Mouse (Mus musculus): ENCODE results near the gene Msmp. TPM values are rescaled to one million over a fixed set of nuclear protein-coding genes. Genes with fewer than 3 reads are reported as not detected.

Gene Msmp
- polyA plus RNA-seq, 1 experiment from 2014 or later = 0.97 TPM

DNA sequence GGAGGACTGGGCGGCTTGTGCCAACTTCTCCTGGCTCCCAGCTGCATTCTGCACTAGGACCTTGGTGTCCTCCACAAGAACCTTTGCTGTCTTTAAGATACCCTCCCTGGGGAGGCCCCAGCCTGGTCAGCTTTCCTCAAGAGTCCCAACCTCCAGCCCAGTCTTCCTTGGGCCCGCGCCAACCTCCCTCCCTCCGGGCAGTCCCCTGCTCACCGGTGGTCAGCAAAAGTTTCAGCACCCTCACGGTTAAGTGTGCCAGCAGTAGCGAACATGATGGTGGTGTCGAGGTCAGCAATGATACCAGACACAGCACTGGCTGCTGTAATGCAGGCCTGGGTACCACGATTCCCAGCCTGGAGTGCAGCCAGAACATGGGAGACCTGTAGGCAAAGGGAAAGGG, 48.3 kb downstream of the Msmp start:
- Histone ChIP-seq H3K9ac (no peak overlapping the region), H3K4me1 (no peaks in the 10 kb centered on the region), H3K27ac (no peak overlapping the region), H3K27me3 (no peaks in the 10 kb centered on the region), H3K4me2 (no peak overlapping the region), H3K4me3 (no peak overlapping the region), H3K9me3 (no peaks in the 10 kb centered on the region), H3K36me3 (peaks cover 98% of the 10 kb centered on the region)
- ATAC-seq (ENCODE audit: insufficient number of reproducible peaks, insufficient read depth, low FRiP score, low TSS enrichment, low read depth) = no peak
- WGBS = 92% methylated on average over 9 of the region's 9 CpGs

DNA sequence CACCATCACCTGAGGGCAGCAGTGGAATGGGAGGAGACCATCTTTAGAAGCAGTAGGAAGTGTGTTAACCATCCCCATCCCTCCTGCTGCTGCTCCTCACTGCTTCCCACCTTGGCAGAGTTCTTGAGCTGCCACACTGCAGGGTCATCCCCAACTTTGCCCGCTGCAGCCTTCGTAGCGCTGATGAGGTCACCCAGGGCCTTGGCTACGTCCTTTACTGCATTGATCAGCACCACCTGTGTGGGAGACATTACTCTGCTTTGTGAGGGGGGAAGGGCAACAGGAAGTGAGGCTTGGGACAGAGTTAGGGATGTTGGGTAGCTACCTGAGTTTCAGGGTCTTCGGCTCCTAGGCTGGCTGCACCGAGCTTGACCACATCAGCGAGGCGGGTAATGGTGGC, 48.7 kb downstream of the Msmp start:
- no peaks in the 10 kb centered on the region for H3K9me3 ChIP-seq
- ATAC-seq (ENCODE audit: insufficient number of reproducible peaks, insufficient read depth, low FRiP score, low TSS enrichment, low read depth) = no peak
- H3K27ac ChIP-seq = no peak overlapping the region
- no peak overlapping the region for H3K9ac ChIP-seq
- 96% methylated on average over 8 of the region's 8 CpGs for WGBS
- H3K36me3 ChIP-seq = peaks cover 97% of the 10 kb centered on the region
- H3K4me2 ChIP-seq = no peak overlapping the region
- no peaks in the 10 kb centered on the region for H3K27me3 ChIP-seq
- no peak overlapping the region for H3K4me3 ChIP-seq
- no peaks in the 10 kb centered on the region for H3K4me1 ChIP-seq

DNA sequence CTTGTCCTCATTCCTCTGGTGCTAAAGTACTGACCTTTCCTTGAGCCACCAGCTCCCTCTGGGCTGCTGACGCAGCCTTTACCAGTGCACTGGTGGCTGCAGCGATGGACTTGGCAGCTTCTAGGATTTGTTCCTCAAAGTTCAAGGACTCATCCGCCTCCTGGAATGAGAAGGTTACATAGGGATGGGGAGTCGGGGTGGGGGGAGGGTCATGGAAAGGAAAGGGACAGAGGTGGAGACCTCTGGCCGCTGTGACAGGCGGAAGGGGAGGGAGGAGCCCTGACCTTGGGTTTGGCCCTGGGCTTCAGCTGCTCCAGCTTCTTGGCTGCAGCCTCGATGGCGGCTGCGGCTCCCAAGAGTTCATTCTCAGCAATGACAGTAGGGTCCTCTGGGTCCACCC, 51.0 kb downstream of the Msmp start:
- Histone ChIP-seq H3K4me1 (no peaks in the 10 kb centered on the region), H3K4me2 (no peak overlapping the region), H3K27me3 (no peaks in the 10 kb centered on the region), H3K27ac (no peak overlapping the region), H3K9ac (no peak overlapping the region), H3K36me3 (peaks cover 73% of the 10 kb centered on the region), H3K9me3 (no peaks in the 10 kb centered on the region), H3K4me3 (no peak overlapping the region)
- WGBS = 91% methylated on average over 9 of the region's 9 CpGs
- ATAC-seq (ENCODE audit: insufficient number of reproducible peaks, insufficient read depth, low FRiP score, low TSS enrichment, low read depth) = no peak

Small RNA genes lying within 50 kb of the gene (microRNA-seq; reads per million reads assigned to microRNA genes)
- not detected for gene Gm25262

Other genes starting within 250 kb of the Msmp start
- gene Rusc2, start 202.5 kb downstream of the Msmp start, polyA plus RNA-seq (2015; fragmentation: Nextera tagmentation; extraction: Ambion mirVana) = 13.1 and 17.2 TPM in 2 replicates
- gene Fam166b, start 155.4 kb downstream of the Msmp start, polyA plus RNA-seq (2015; fragmentation: Nextera tagmentation; extraction: Ambion mirVana) = 0.20 TPM in 1 of 2 replicates, not detected in the other
- gene Tesk1, start 142.6 kb downstream of the Msmp start, polyA plus RNA-seq (2015; fragmentation: Nextera tagmentation; extraction: Ambion mirVana) = 7.0 and 8.8 TPM in 2 replicates
- 3.2 and 3.8 TPM in 2 replicates for gene Cd72, start 129.9 kb downstream of the Msmp start, polyA plus RNA-seq (2015; fragmentation: Nextera tagmentation; extraction: Ambion mirVana)
- gene Sit1, start 100.8 kb downstream of the Msmp start, polyA plus RNA-seq (2015; fragmentation: Nextera tagmentation; extraction: Ambion mirVana) = not detected in 2 replicates
- 66.2 and 73.4 TPM in 2 replicates for gene Ccdc107, start 91.6 kb downstream of the Msmp start, polyA plus RNA-seq (2015; fragmentation: Nextera tagmentation; extraction: Ambion mirVana)
- 45.7 and 47.8 TPM in 2 replicates for gene Arhgef39, start 84.8 kb downstream of the Msmp start, polyA plus RNA-seq (2015; fragmentation: Nextera tagmentation; extraction: Ambion mirVana)
- 0.81 and 1.5 TPM in 2 replicates for gene Car9, start 77.5 kb downstream of the Msmp start, polyA plus RNA-seq (2015; fragmentation: Nextera tagmentation; extraction: Ambion mirVana)
- gene Tpm2, start 60.7 kb downstream of the Msmp start, polyA plus RNA-seq (2015; fragmentation: Nextera tagmentation; extraction: Ambion mirVana) = 130 and 141 TPM in 2 replicates
- 48.9 and 54.9 TPM in 2 replicates for gene Creb3, start 22.2 kb downstream of the Msmp start, polyA plus RNA-seq (2015; fragmentation: Nextera tagmentation; extraction: Ambion mirVana)
- gene Tln1, start 21.8 kb downstream of the Msmp start, polyA plus RNA-seq (2015; fragmentation: Nextera tagmentation; extraction: Ambion mirVana) = 69.5 and 75.0 TPM in 2 replicates
- 37.1 and 39.7 TPM in 2 replicates for gene Rgp1, start 5.8 kb downstream of the Msmp start, polyA plus RNA-seq (2015; fragmentation: Nextera tagmentation; extraction: Ambion mirVana)
- gene Gba2, start 5.6 kb downstream of the Msmp start, polyA plus RNA-seq (2015; fragmentation: Nextera tagmentation; extraction: Ambion mirVana) = 22.5 and 24.2 TPM in 2 replicates
- 18.2 and 19.1 TPM in 2 replicates for gene Npr2, start 47.4 kb upstream of the Msmp start, polyA plus RNA-seq (2015; fragmentation: Nextera tagmentation; extraction: Ambion mirVana)
- 1.1 and 1.8 TPM in 2 replicates for gene Spag8, start 69.1 kb upstream of the Msmp start, polyA plus RNA-seq (2015; fragmentation: Nextera tagmentation; extraction: Ambion mirVana)
- 74.2 and 92.1 TPM in 2 replicates for gene Hint2, start 72.0 kb upstream of the Msmp start, polyA plus RNA-seq (2015; fragmentation: Nextera tagmentation; extraction: Ambion mirVana)
- gene Tmem8b, start 84.5 kb upstream of the Msmp start, polyA plus RNA-seq (2015; fragmentation: Nextera tagmentation; extraction: Ambion mirVana) = 7.2 and 8.4 TPM in 2 replicates
- gene Fam221b, start 84.7 kb upstream of the Msmp start, polyA plus RNA-seq (2015; fragmentation: Nextera tagmentation; extraction: Ambion mirVana) = 3.4 and 4.2 TPM in 2 replicates
- gene Olfr70, start 116.3 kb upstream of the Msmp start, polyA plus RNA-seq (2015; fragmentation: Nextera tagmentation; extraction: Ambion mirVana) = not detected in 2 replicates
- gene Olfr71, start 125.8 kb upstream of the Msmp start, polyA plus RNA-seq (2015; fragmentation: Nextera tagmentation; extraction: Ambion mirVana) = not detected in 2 replicates
- 0.18 and 0.23 TPM in 2 replicates for gene Hrct1, start 142.7 kb upstream of the Msmp start, polyA plus RNA-seq (2015; fragmentation: Nextera tagmentation; extraction: Ambion mirVana)
- gene Spaar, start 145.5 kb upstream of the Msmp start, polyA plus RNA-seq (2015; fragmentation: Nextera tagmentation; extraction: Ambion mirVana) = 0.06 and 0.17 TPM in 2 replicates
- gene Olfr159, start 186.5 kb upstream of the Msmp start, polyA plus RNA-seq (2015; fragmentation: Nextera tagmentation; extraction: Ambion mirVana) = not detected in 2 replicates
- not detected in 2 replicates for gene Olfr156, start 239.4 kb upstream of the Msmp start, polyA plus RNA-seq (2015; fragmentation: Nextera tagmentation; extraction: Ambion mirVana)